Mouse (Mus musculus): ENCODE measurements around the gene 1190007I07Rik. TPM values are rescaled to one million over a fixed set of nuclear protein-coding genes. Genes with fewer than 3 reads are reported as not detected.

Gene 1190007I07Rik
- 10 to 100 TPM; 23.4 to 26.6 TPM for total RNA-seq (2021)
- long read RNA-seq, experiment 1, transcript 1190007I07Rik-201 (3 exons, 716 nt) = major isoform, 14 of 27 reads
- long read RNA-seq, experiment 1, transcript 1190007I07Rik-203 (3 exons, 406 nt) = minor isoform, 7 of 27 reads
- long read RNA-seq, experiment 1, partial matches to known transcripts = 4 of 27 reads
- long read RNA-seq, experiment 1, other reads (novel, unspliced or antisense) = 0 of 27 reads
- long read RNA-seq, experiment 2, transcript 1190007I07Rik-203 (3 exons, 406 nt) = minor isoform, 7 of 22 reads
- long read RNA-seq, experiment 2, transcript 1190007I07Rik-201 (3 exons, 716 nt) = major isoform, 12 of 22 reads
- long read RNA-seq, experiment 2, partial matches to known transcripts = 0 of 22 reads
- long read RNA-seq, experiment 2, other reads (novel, unspliced or antisense) = 0 of 22 reads

- peak; percentile 90 for DNase-seq
Observed at GRCm38 (mm10) chr10:82622671-82623552, at the start of gene 1190007I07Rik. TSS of gene 1190007I07Rik (minus strand) at chr10:82623228.

- DNase-seq = no peak
Observed at GRCm38 (mm10) chr10:82670205-82670604, 47.2 kb upstream of the 1190007I07Rik start.

GRCm38 (mm10) chr10:82666436-82667234 is 43.6 kb upstream of the 1190007I07Rik start:
- peak; percentile 87 to 88 for DNase-seq

GRCm38 (mm10) chr10:82665951-82666350 is 42.9 kb upstream of the 1190007I07Rik start:
- no peak for DNase-seq

GRCm38 (mm10) chr10:82663289-82663688 is 40.3 kb upstream of the 1190007I07Rik start:
- no peak for DNase-seq

- no peak for DNase-seq
Observed at GRCm38 (mm10) chr10:82662267-82662990, 39.4 kb upstream of the 1190007I07Rik start.

- no peak for DNase-seq
Observed at GRCm38 (mm10) chr10:82661820-82662219, 38.8 kb upstream of the 1190007I07Rik start.

GRCm38 (mm10) chr10:82654581-82654980 is 31.6 kb upstream of the 1190007I07Rik start:
- no peak for DNase-seq

GRCm38 (mm10) chr10:82652625-82653024 is 29.6 kb upstream of the 1190007I07Rik start:
- no peak for DNase-seq

GRCm38 (mm10) chr10:82651221-82651620 is 28.2 kb upstream of the 1190007I07Rik start:
- DNase-seq = no peak

- no peak for DNase-seq
Observed at GRCm38 (mm10) chr10:82647205-82647811, 24.3 kb upstream of the 1190007I07Rik start.

- no peak for DNase-seq
Observed at GRCm38 (mm10) chr10:82646083-82646482, 23.1 kb upstream of the 1190007I07Rik start.

- DNase-seq = no peak
Observed at GRCm38 (mm10) chr10:82641481-82641880, 18.5 kb upstream of the 1190007I07Rik start.

- no peak for DNase-seq
Observed at GRCm38 (mm10) chr10:82639032-82639698, 16.1 kb upstream of the 1190007I07Rik start.

GRCm38 (mm10) chr10:82636321-82636720 is 13.3 kb upstream of the 1190007I07Rik start:
- no peak for DNase-seq

GRCm38 (mm10) chr10:82634348-82634747 is 11.3 kb upstream of the 1190007I07Rik start:
- no peak for DNase-seq

- no peak for DNase-seq
Observed at GRCm38 (mm10) chr10:82632496-82633280, 9.7 kb upstream of the 1190007I07Rik start.

- DNase-seq = no peak
Observed at GRCm38 (mm10) chr10:82631133-82631532, 8.1 kb upstream of the 1190007I07Rik start.

GRCm38 (mm10) chr10:82630497-82630896 is 7.5 kb upstream of the 1190007I07Rik start:
- DNase-seq = no peak
